Mouse (Mus musculus): ENCODE measurements around the gene Gpr137b. TPM values are rescaled to one million over a fixed set of nuclear protein-coding genes. Genes with fewer than 3 reads are reported as not detected.
"Not testable (repeated sequence)": the region's sequence is repeated elsewhere in the genome, so short reads cannot be mapped to it uniquely, and the experiment has no call there.

Gene Gpr137b
- 4.2 and 4.8 TPM in 2 replicates for polyA plus RNA-seq (2015; fragmentation: Nextera tagmentation; extraction: Ambion mirVana)

GRCm38 (mm10) chr13:13393228-13394095, at the start of gene Gpr137b:
Gpr137b (minus strand) TSS chr13:13394014.
- DNase-seq (ENCODE audit: low spot score), result not testable (repeated sequence)

GRCm38 (mm10) chr13:13438112-13438953, 44.5 kb upstream of the Gpr137b start:
- not testable (repeated sequence) for DNase-seq (ENCODE audit: low spot score)

GRCm38 (mm10) chr13:13437460-13438015, 43.7 kb upstream of the Gpr137b start, which contains the start of gene Nid1:
Nid1 (plus strand) TSS chr13:13437551.
- not testable (repeated sequence) for DNase-seq (ENCODE audit: low spot score)

GRCm38 (mm10) chr13:13436161-13436560, 42.3 kb upstream of the Gpr137b start:
- DNase-seq (ENCODE audit: low spot score), result not testable (repeated sequence)

GRCm38 (mm10) chr13:13423301-13423700, 29.5 kb upstream of the Gpr137b start:
- DNase-seq (ENCODE audit: low spot score), result not testable (repeated sequence)

- not testable (repeated sequence) for DNase-seq (ENCODE audit: low spot score)
Measured at GRCm38 (mm10) chr13:13418859-13419258, 25.0 kb upstream of the Gpr137b start.

- not testable (repeated sequence) for DNase-seq (ENCODE audit: low spot score)
Measured at GRCm38 (mm10) chr13:13416007-13416337, 22.2 kb upstream of the Gpr137b start.

GRCm38 (mm10) chr13:13415120-13416006, 21.5 kb upstream of the Gpr137b start:
- peak; percentile 17 for DNase-seq (ENCODE audit: low spot score)

GRCm38 (mm10) chr13:13414206-13414605, 20.4 kb upstream of the Gpr137b start:
- DNase-seq (ENCODE audit: low spot score), result no peak

- DNase-seq (ENCODE audit: low spot score), result not testable (repeated sequence)
Measured at GRCm38 (mm10) chr13:13405511-13405910, 11.7 kb upstream of the Gpr137b start.

GRCm38 (mm10) chr13:13404517-13405155, 10.8 kb upstream of the Gpr137b start:
- DNase-seq (ENCODE audit: low spot score), result not testable (repeated sequence)

- DNase-seq (ENCODE audit: low spot score), result not testable (repeated sequence)
Measured at GRCm38 (mm10) chr13:13403839-13404238, 10.0 kb upstream of the Gpr137b start.

- not testable (repeated sequence) for DNase-seq (ENCODE audit: low spot score)
Measured at GRCm38 (mm10) chr13:13403366-13403765, 9.6 kb upstream of the Gpr137b start.

- DNase-seq (ENCODE audit: low spot score), result not testable (repeated sequence)
Measured at GRCm38 (mm10) chr13:13402818-13403217, 9.0 kb upstream of the Gpr137b start.

- not testable (repeated sequence) for DNase-seq (ENCODE audit: low spot score)
Measured at GRCm38 (mm10) chr13:13400851-13401250, 7.0 kb upstream of the Gpr137b start.

- DNase-seq (ENCODE audit: low spot score), result peak; percentile 9
Measured at GRCm38 (mm10) chr13:13394096-13394395, 232 bp upstream of the Gpr137b start.

GRCm38 (mm10) chr13:13378168-13378859, 15.5 kb downstream of the Gpr137b start:
- not testable (repeated sequence) for DNase-seq (ENCODE audit: low spot score)

GRCm38 (mm10) chr13:13377180-13377579, 16.6 kb downstream of the Gpr137b start:
- DNase-seq (ENCODE audit: low spot score), result no peak

GRCm38 (mm10) chr13:13373965-13374364, 19.8 kb downstream of the Gpr137b start:
- not testable (repeated sequence) for DNase-seq (ENCODE audit: low spot score)

All from thymus, postnatal 0 days (tissue).